Mouse (Mus musculus) liver, postnatal 0 days (tissue): ENCODE measurements at regions not wholly inside any gene's neighbourhood (a gene's known extent, or its start where the extent isn't known, plus 50 kb on each side); places are given as distances from the start of the nearest gene placed in this dataset.

Experiments
- CTCF ChIP-seq: sonication (generic); IDR thresholded peaks from 2 replicates; pipeline ENCODE4 v1.5.1; 2016; ENCODE audit warnings: antibody characterized with exemption, low read depth
- EP300 ChIP-seq: IDR thresholded peaks from 2 replicates; pipeline ENCODE4 v1.6.1; 2016; ENCODE audit warnings: antibody characterized with exemption, low read depth, mild to moderate bottlenecking

DNA sequence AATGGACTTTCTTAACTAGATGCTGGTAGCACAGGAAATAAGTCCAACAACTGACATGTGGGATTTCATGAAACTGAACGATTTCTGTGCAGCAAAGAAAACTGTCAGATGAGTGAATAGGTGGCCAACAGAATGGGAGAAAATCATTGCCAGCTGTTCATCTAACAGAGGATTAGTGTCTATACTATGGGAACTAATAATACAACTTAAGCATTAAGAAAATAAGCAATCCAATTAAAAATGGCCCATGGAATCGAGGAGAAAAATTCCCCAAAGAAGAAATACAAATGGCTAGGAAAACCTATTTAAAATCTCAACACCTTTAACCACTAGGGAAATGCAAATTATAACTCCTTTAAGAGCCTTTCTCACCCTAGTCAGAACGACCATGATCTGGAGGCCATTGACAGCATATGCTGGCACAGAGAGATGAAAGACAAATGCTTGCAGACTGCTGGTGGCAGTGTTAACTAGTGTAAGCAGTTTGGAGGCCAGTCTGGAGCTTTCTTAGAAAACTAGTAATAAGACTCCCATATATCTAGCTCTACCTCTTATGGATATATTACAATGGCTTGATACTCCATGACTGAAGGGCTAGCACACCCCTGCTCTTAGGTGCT, 521.6 kb downstream of the Tmem182 start:
- TF ChIP-seq CTCF, result no peak
- TF ChIP-seq EP300, result no peak
